Mouse (Mus musculus): ENCODE data around the gene St6gal1. TPM values are rescaled to one million over a fixed set of nuclear protein-coding genes. Genes with fewer than 3 reads are reported as not detected.

The St6gal1 gene
- polyA plus RNA-seq, 1 experiment = 1.1 TPM

DNA sequence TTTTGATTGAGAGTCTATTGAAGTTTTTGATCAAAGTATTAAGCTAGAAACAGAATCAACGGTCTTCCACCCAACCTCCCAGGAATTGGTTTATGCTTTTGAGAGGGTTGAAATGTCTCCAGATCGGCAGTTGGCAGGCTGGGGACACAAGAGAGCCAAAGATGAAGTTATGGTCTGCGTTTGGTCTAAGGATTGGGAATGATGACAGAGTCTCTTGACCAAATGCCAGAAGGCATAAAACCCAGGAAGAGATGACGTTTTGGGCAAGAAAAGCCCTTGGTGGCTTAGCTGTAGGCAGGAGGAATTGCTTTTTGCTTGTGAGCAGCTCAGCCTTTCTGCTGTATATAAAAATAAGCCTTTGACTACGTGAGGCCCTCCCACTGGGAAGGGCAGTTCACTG is 67.0 kb downstream of the St6gal1 start:
- TF ChIP-seq GATA1 (IDR thresholded peaks at IDR 0.05; ENCODE audit: low read length) = no peak

GRCm38 (mm10) chr16:23294236-23294635 is 69.7 kb downstream of the St6gal1 start:
- TF ChIP-seq GATA1 (IDR thresholded peaks at IDR 0.05; ENCODE audit: low read length) = no peak

- TF ChIP-seq GATA1 (IDR thresholded peaks at IDR 0.05; ENCODE audit: low read length) = no peak
These were observed 70.2 kb downstream of the St6gal1 start for GRCm38 (mm10) chr16:23294747-23295146.

- TF ChIP-seq GATA1 (IDR thresholded peaks at IDR 0.05; ENCODE audit: low read length) = no peak
These were observed 71.2 kb downstream of the St6gal1 start for GRCm38 (mm10) chr16:23295720-23296119.

GRCm38 (mm10) chr16:23296721-23297120 is 72.2 kb downstream of the St6gal1 start:
- TF ChIP-seq GATA1 (IDR thresholded peaks at IDR 0.05; ENCODE audit: low read length) = no peak

DNA sequence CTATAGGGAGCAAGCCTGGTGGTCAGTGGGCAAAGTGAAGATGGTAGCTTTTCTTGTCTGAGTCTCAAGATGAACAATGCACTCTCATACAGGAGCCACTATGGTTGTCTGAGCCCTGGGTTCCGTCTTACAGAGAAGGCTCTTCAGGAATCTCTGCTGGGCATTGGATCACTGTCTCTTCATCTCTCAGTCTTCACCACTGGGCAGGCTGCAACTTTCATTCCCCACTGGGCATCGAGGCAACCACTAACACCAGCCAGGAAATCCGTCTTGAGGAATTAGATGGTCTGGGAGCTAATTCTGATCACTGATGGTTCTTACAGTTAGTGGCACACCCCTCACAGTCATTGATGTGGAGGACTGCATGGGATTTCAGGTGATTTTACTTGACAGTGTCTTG is 73.9 kb downstream of the St6gal1 start:
- no peak for TF ChIP-seq GATA1 (IDR thresholded peaks at IDR 0.05; ENCODE audit: low read length)

DNA sequence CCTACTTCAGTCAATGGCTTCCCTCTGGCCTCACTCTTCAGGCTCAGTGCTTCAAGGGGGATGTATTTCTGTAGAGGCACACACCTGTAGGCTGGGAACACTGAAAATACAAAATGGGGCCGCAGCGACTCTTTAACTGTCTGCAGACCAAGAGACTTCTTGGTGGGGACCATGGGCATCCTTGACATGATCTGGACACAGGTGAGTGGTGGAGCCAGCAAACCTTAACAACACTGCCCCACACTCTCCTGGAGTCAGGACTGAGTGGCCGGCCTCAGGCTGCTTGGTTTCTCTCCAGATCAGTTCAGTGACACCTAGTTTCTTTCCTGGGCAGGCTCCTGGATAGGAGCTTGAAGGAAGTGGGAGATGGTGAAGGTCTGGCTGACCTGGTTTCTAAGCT is 74.4 kb downstream of the St6gal1 start:
- no peak for TF ChIP-seq GATA1 (IDR thresholded peaks at IDR 0.05; ENCODE audit: low read length)

- TF ChIP-seq GATA1 (IDR thresholded peaks at IDR 0.05; ENCODE audit: low read length) = no peak
These were observed 75.6 kb downstream of the St6gal1 start for GRCm38 (mm10) chr16:23299904-23300740.

DNA sequence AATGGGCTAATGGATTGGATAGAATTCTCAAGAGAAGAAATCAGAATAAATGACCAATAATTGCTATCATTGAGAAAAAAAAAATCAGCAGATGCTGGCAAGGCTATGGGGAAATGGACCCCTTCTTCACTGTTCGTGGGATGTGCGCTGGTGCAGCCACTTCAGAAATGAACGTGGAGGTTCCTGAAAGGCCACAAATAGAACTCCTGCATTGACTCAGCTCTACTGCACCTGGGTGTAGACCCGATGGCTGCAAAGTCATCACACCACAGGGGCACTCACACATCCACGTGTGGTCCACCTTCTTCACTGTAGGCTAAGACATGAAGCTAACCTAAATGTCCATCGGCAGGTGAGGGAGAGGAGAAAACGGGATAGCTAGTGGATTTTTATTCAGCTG is 77.2 kb downstream of the St6gal1 start:
- TF ChIP-seq GATA1 (IDR thresholded peaks at IDR 0.05; ENCODE audit: low read length) = no peak

DNA sequence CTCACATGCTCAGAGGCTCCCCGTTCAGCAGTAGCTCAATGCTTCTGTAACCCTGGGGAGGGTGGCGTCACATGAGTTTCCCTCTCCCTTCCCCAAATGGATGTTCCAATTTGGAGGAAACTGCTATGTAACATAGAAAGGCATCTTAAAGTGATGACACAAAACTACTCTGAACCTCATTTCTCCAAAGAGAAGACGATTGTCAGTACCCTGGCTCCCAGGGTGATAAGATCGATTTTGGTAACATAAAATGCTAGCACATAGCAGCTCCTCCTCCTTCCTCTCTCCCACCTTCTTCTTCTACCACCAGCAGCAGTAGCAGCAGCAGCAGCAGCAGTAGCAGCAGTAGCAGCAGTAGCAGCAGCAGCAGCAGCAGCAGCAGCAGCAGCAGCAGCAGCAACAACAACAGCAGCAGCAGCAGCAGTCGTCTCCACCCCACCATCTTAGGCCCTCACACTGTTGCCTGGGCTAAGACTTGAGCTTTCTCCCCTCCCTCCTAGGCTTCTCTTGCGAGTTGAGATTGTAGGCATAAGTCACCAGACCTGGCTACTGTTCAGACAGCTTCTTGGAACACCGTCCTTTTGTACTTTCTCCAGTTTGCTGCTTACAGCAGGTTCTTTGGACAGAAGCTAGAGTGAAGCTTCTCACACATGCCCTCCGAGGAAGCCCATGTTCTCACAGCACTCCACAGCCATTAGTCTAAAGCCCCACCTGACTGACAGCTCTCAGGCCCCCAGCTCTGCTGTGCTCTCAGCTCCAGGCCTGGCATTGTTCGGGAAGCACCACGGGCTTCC is 81.5 kb downstream of the St6gal1 start:
- TF ChIP-seq GATA1 (IDR thresholded peaks at IDR 0.05; ENCODE audit: low read length) = no peak

DNA sequence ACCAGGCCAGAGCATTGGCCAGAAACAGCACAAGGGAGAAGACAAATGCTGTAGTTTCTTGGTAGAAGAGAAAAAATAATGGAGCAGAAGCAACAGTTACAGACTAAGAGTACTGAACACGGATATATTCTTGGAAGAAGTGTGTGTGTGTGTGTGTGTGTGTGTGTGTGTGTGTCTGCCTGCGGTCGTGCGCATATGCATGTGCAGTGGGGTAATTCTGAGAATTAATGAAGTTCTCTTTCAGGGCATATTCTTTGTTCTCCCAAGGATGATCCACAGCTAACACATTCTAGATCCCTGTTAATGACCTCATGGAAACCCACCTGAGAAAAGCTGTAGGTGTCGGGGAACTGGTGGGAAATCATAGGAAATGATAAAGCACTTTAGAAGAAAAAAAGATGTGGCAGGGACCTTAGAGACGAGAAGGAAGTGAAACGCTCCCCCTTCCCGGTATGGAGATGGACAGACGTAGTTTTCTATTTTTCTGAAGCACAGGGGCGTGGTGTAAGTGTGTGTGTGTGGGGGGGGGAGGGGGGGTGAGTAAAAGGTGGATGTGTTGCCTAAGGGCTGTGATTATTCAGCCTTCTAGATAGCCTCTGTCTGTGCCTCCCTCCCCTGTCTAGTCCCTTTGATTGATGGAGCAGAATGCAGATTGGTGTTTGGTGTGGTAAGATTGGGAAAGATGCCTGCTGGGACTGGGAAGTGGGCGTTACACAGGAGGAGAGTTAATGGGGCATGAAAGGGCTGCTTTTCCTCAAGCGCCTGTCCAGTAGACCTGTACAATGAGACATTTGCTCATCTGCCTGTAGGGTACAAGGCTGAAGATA is 82.8 kb downstream of the St6gal1 start:
- TF ChIP-seq GATA1 (IDR thresholded peaks at IDR 0.05; ENCODE audit: low read length) = no peak

- TF ChIP-seq GATA1 (IDR thresholded peaks at IDR 0.05; ENCODE audit: low read length) = no peak
These were observed 83.5 kb downstream of the St6gal1 start for GRCm38 (mm10) chr16:23308012-23308554.

DNA sequence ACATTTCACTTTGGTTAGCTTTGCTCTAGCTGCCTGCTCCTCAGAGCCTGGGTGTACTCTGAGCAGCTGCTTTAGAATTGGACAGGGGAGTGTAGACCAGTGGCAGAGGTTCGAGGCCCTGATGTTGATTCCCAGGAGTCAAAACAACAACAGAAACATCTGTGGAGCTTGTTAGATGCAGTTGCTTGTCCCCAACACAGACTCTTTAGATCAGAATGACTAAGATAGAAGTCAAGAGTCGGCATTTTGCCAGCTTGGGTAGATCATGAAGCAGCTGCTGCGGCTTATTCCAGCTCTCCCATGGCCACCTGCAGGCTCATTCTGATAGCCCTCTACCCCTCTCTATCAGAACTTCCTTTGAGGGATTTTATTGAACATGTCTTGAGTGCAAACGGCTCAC is 84.5 kb downstream of the St6gal1 start:
- no peak for TF ChIP-seq GATA1 (IDR thresholded peaks at IDR 0.05; ENCODE audit: low read length)

GRCm38 (mm10) chr16:23312604-23313003 is 88.1 kb downstream of the St6gal1 start:
- TF ChIP-seq GATA1 (IDR thresholded peaks at IDR 0.05; ENCODE audit: low read length) = no peak

- TF ChIP-seq GATA1 (IDR thresholded peaks at IDR 0.05; ENCODE audit: low read length) = no peak
These were observed 90.2 kb downstream of the St6gal1 start for GRCm38 (mm10) chr16:23314790-23315189.
